Mouse (Mus musculus): Measurements from ENCODE around the gene Polr3b.

The Polr3b gene

GRCm38 (mm10) chr10:84611664-84612063 is 10.4 kb upstream of the Polr3b start:
- DNase-seq, result no peak

DNA sequence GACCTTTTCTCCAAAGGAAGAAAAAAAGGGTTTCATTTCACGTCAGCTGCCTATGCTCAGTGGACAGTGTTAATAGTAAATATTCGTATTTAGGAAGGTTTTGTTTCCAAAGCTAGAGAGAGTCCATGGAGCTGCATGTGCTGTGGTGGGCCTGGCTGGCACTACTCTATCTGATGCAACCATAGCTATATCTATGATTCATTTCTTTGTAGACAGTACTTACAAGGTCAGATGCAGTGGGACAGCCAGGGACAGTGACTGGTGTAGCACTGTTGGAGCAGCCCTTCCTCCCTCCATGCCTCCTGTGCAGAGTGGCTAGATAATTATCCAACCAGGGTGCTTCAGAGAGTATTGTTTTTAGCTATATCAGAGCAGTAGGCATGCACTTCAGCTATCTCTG is 9.8 kb upstream of the Polr3b start:
- no peak for DNase-seq

- DNase-seq, result no peak
Observed at GRCm38 (mm10) chr10:84613366-84613765, 8.7 kb upstream of the Polr3b start.

GRCm38 (mm10) chr10:84615076-84615475 is 7.0 kb upstream of the Polr3b start:
- DNase-seq, result no peak

DNA sequence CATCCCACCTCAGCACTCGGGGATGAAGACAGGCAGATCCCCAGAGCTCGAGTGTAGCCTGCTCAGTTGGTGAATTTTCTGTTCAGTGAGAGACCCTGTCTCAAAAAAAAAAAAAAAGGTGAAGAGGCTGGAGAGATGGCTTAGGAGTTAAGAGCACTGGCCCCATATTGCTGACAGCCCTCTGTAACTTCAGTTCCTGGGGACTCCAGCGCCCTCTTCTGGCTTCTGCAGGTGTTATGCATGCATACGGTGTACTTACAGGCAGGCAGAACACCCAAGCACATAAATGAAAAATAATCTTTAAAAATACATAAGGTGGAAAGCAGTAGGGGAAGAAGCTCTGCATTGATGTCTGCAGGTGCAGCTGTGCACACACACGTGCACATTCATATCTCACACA is 9.1 kb downstream of the Polr3b start:
- peak; percentile 69 for DNase-seq

DNA sequence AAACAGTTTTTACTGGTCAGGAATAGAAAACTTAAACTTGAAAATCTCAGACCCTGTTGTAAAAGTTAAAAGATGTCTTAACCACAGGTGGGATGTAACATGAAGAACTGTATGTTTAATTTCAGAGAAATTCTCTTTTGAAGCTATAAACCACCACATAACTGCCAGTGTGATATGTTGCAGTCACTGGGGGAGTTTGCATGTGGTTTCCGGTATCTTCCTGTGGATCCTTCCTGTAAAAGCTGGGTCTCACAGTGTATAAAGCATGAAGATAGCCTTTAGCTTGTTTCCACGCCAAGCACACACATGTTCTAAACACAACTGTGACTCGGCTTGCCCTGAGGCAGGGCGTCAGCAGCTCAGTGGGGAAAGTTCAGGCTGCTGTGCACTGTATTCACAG is 9.9 kb downstream of the Polr3b start:
- peak; percentile 27 for DNase-seq

GRCm38 (mm10) chr10:84636656-84637055 is 14.6 kb downstream of the Polr3b start:
- DNase-seq, result no peak

- no peak for DNase-seq
Observed at GRCm38 (mm10) chr10:84638382-84638781, 16.3 kb downstream of the Polr3b start.

GRCm38 (mm10) chr10:84639525-84640287 is 17.6 kb downstream of the Polr3b start:
- DNase-seq, result no peak

GRCm38 (mm10) chr10:84640861-84641260 is 18.8 kb downstream of the Polr3b start:
- no peak for DNase-seq

GRCm38 (mm10) chr10:84641576-84641975 is 19.5 kb downstream of the Polr3b start:
- no peak for DNase-seq

DNA sequence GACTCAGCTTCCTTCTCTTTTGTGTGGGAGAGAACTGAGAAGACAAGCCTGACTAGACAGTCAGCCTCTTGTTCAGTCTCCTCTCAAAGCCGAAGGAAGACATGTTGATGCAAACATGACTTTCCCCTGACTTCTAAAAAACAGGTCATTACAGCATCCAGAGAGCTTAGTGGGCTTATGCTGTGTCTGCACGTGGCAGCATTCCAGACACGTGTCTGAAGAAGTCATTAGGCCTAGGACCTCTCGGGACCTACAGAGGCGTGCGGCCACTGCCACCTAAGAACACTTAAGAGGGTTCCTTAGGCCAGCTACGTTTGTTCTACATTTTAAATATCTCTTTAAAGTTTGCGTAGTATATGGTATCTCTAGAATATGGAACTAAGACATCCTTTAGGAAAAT is 23.8 kb downstream of the Polr3b start:
- no peak for DNase-seq

GRCm38 (mm10) chr10:84646506-84647102 is 24.5 kb downstream of the Polr3b start:
- peak; percentile 51 for DNase-seq

- DNase-seq, result no peak
Observed at GRCm38 (mm10) chr10:84647264-84647663, 25.2 kb downstream of the Polr3b start.

DNA sequence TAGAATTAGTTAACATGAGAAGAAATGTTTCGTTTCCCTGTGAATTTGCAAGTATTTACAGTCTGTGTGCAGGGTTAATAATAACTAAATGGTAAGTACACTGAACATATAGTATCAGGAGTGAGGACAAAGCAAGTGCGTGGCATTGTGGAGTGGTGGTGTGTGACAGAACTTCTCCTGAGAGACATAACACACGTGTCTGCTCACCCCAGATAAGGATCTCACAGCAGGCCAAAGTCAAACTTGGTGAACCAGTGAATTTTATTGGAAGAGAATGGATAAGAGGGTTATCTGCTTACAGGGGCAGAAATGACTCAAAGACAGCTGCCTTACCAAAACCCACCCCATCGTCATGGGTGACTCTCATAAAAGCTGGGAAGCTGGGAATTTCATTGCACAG is 26.8 kb downstream of the Polr3b start:
- DNase-seq, result no peak

DNA sequence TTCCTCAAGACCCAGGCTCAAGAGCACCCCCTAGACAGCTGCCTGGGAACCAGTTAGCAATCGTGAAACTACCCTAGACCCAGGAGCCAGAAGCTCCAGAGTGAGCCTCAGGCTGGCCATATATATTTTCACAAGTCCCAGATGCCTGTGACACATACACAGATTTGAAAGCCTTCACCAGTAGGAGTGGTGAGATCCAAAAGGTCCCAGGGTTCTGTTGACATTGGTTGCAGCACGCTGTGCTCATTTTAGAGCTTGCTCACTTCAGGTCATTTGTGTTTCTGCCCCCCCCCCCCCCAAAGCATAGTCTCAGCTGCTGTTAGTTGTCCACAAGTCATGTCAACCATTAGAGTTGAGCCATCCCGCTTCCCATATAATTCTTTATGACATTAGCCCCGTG is 31.9 kb downstream of the Polr3b start:
- no peak for DNase-seq

DNA sequence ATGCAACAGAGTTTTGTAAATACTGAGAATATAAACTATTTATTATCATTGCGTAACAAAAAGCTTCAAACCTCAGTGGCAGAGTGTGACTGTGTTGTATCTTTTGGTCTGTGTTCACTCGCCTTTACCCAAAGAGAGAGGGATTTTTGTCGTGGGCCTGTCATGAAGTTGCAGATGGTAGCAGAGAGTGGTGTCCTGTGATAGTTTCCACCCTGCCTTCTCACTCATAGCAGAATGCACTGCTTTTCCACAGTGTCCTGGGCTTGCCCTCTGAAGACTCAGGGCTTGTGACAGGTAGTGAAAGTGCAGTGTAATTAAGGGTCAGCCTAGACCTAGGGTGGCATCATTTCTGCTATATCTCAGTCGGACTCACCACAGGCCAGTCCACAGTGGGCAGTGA is 32.6 kb downstream of the Polr3b start:
- no peak for DNase-seq

GRCm38 (mm10) chr10:84656618-84657017 is 34.5 kb downstream of the Polr3b start:
- DNase-seq, result no peak

DNA sequence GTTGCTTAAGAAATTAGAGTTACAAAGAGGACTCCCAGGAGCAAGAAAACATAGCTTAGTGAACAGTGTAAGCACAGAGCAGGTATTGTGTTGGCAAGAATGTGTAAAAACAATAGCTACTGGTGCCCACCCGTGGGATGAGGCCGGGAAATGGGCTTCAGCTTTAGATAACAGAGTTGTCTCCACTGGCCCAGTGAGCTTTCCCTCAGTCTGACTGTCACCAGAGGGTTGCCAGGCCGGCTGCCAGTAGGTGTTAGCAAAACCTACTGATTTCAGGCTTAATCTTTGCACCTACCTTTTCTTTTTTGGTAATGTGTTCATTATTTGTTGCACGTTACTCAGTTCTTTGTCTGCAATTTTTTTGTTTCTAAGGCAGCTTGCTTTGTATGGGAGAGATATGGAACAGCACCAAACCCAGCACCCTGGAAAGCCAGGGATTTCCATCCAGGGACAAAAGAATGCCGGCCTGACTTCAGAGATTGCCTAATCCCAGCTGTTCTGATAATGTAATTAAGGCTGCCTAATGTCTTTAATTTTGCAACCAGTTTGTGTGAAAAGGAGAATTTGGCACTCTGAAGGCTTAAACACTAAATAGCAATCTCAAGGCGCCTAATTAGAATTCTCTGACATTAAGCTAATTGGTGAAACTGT is 35.5 kb downstream of the Polr3b start:
- DNase-seq, result no peak

GRCm38 (mm10) chr10:84658088-84658848 is 36.2 kb downstream of the Polr3b start:
- peak; percentile 29 for DNase-seq

DNA sequence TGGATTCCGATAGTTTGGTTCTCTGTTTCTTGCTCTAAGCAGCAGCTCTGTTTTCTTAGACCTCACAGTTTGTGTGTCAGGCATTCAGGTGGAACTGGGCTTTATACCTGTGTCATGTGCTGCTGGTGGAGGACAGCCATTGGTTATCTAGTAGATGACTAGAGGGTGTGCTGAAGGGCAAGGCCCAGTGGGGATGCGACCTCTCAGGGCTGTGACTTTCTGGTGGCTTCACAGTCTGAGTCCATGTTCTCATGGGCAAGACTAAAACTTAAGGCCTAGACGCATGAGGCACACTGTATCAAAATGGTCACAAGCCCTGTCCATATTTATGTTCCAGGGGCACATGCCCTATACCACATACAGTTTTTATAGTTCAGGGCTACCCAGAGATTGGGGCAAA is 37.2 kb downstream of the Polr3b start:
- DNase-seq, result no peak

GRCm38 (mm10) chr10:84662138-84662537 is 40.0 kb downstream of the Polr3b start:
- DNase-seq, result no peak

GRCm38 (mm10) chr10:84665713-84666260 is 43.7 kb downstream of the Polr3b start:
- DNase-seq, result no peak
